Mouse (Mus musculus): ENCODE measurements around the gene Armc6. TPM values are rescaled to one million over a fixed set of nuclear protein-coding genes. Genes with fewer than 3 reads are reported as not detected.

Armc6 gene
- polyA plus RNA-seq, 1 experiment from 2014 or later = 16.5 TPM

GRCm38 (mm10) chr8:70257456-70257855 is 23.2 kb upstream of the Armc6 start:
- ATAC-seq (ENCODE audit: insufficient number of reproducible peaks, insufficient read depth, low FRiP score, low read depth) = no peak
- H3K27ac ChIP-seq (replicated peaks in 1 of 2; ENCODE audit: control insufficient read depth in 1 of 2, insufficient read depth in 1 of 2, low read depth in 2 of 2, low read length in 2 of 2) = no peak overlapping the region
- H3K4me1 ChIP-seq (ENCODE audit: control insufficient read depth in 2 of 2, insufficient read depth in 2 of 2, low read length in 2 of 2) = peaks cover 3 to 9% of the 10 kb centered on the region in 2 experiments
- H3K9ac ChIP-seq (ENCODE audit: low read length) = no peak overlapping the region
- no peak overlapping the region for H3K4me2 ChIP-seq (ENCODE audit: low read length)
- H3K27me3 ChIP-seq (ENCODE audit: control insufficient read depth, insufficient read depth, low read length) = no peaks in the 10 kb centered on the region
- no peak overlapping the region for H3K4me3 ChIP-seq (ENCODE audit: control insufficient read depth in 1 of 2, insufficient read depth in 1 of 2, low read depth in 1 of 2, low read length in 2 of 2)
- no peaks in the 10 kb centered on the region for H3K9me3 ChIP-seq (ENCODE audit: control insufficient read depth, low read length)
- 81% methylated on average over 3 of the region's 3 CpGs for WGBS
- peaks cover 100% of the 10 kb centered on the region for H3K36me3 ChIP-seq (ENCODE audit: control insufficient read depth, insufficient read depth, low read length)

DNA sequence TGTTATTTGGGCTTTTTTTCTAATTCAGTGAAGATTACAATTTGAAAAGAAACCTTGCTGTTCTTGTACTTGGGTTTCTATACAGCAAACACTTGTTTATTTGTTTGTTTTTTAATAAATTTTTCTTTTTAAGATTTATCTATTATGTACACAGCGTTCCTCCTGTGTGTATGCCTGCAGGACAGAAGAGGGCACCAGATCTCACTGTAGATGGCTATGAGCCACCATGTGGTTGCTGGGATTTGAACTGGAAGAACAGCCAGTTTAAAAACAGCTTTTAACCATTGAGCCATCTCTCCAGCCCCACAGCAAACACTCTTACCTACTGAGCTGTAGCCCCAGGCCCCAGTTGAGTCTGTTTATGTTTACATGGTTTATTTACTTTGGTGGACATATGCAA is 20.4 kb upstream of the Armc6 start:
- H3K4me1 ChIP-seq (ENCODE audit: control insufficient read depth in 2 of 2, insufficient read depth in 2 of 2, low read length in 2 of 2) = peaks cover 3 to 9% of the 10 kb centered on the region in 2 experiments
- no peak overlapping the region for H3K9ac ChIP-seq (ENCODE audit: low read length)
- no peaks in the 10 kb centered on the region for H3K27me3 ChIP-seq (ENCODE audit: control insufficient read depth, insufficient read depth, low read length)
- 67% methylated on average over 1 of the region's 1 CpGs for WGBS
- H3K4me2 ChIP-seq (ENCODE audit: low read length) = no peak overlapping the region
- no peak for ATAC-seq (ENCODE audit: insufficient number of reproducible peaks, insufficient read depth, low FRiP score, low read depth)
- no peaks in the 10 kb centered on the region for H3K9me3 ChIP-seq (ENCODE audit: control insufficient read depth, low read length)
- H3K4me3 ChIP-seq (ENCODE audit: control insufficient read depth in 1 of 2, insufficient read depth in 1 of 2, low read depth in 1 of 2, low read length in 2 of 2) = no peak overlapping the region
- peaks cover 100% of the 10 kb centered on the region for H3K36me3 ChIP-seq (ENCODE audit: control insufficient read depth, insufficient read depth, low read length)
- H3K27ac ChIP-seq (replicated peaks in 1 of 2; ENCODE audit: control insufficient read depth in 1 of 2, insufficient read depth in 1 of 2, low read depth in 2 of 2, low read length in 2 of 2) = no peak overlapping the region

DNA sequence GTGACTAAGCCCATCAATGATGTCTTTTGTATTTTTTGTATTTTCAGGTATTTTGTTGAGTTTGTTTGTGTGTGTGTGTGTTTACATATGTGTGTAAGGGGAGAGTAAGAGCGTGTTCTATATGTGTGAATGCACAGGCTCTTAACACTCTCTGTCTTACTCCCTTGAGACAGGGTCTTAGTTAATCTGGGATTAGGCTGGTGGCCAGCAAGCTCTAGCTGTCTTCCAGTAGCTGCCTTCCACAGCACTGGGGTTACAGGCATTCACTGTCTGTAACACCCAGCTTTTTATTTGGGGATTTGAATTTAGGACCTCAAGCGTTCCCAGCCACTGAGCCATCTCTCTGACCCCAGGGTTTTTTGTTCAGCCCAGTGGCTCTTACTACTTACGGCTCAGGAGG is 13.6 kb upstream of the Armc6 start:
- Histone ChIP-seq H3K9ac (ENCODE audit: low read length) (no peak overlapping the region), H3K4me3 (ENCODE audit: control insufficient read depth in 1 of 2, insufficient read depth in 1 of 2, low read depth in 1 of 2, low read length in 2 of 2) (no peak overlapping the region), H3K27ac (replicated peaks in 1 of 2; ENCODE audit: control insufficient read depth in 1 of 2, insufficient read depth in 1 of 2, low read depth in 2 of 2, low read length in 2 of 2) (no peak overlapping the region), H3K36me3 (ENCODE audit: control insufficient read depth, insufficient read depth, low read length) (peaks cover 96% of the 10 kb centered on the region), H3K4me1 (ENCODE audit: control insufficient read depth in 2 of 2, insufficient read depth in 2 of 2, low read length in 2 of 2) (no peaks in the 10 kb centered on the region), H3K27me3 (ENCODE audit: control insufficient read depth, insufficient read depth, low read length) (no peaks in the 10 kb centered on the region), H3K4me2 (ENCODE audit: low read length) (no peak overlapping the region), H3K9me3 (ENCODE audit: control insufficient read depth, low read length) (no peaks in the 10 kb centered on the region)
- WGBS = 96% methylated on average over 3 of the region's 3 CpGs
- ATAC-seq (ENCODE audit: insufficient number of reproducible peaks, insufficient read depth, low FRiP score, low read depth) = no peak

DNA sequence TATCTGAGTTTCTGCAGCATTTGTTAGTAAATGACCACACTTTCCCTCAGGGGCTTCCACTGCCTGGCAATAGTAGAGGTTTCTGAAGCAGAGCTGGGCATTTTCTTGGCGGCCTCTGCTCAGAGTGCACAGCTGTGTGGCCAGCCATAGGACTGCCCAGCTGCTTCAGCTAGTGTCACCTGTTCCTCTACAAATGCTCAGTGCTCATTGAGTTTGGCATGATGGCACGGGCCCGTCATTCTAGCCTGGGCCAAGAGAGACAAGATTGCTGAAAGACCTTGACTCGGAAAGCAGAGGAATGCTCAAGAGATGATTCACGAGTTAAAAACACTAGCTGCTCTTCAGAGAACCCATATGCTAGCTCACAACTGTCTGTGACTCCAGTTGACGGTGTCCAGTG is 12.4 kb upstream of the Armc6 start:
- Histone ChIP-seq H3K4me3 (ENCODE audit: control insufficient read depth in 1 of 2, insufficient read depth in 1 of 2, low read depth in 1 of 2, low read length in 2 of 2) (no peak overlapping the region), H3K4me1 (ENCODE audit: control insufficient read depth in 2 of 2, insufficient read depth in 2 of 2, low read length in 2 of 2) (no peaks in the 10 kb centered on the region), H3K9me3 (ENCODE audit: control insufficient read depth, low read length) (no peaks in the 10 kb centered on the region), H3K27me3 (ENCODE audit: control insufficient read depth, insufficient read depth, low read length) (no peaks in the 10 kb centered on the region), H3K9ac (ENCODE audit: low read length) (no peak overlapping the region), H3K27ac (replicated peaks in 1 of 2; ENCODE audit: control insufficient read depth in 1 of 2, insufficient read depth in 1 of 2, low read depth in 2 of 2, low read length in 2 of 2) (no peak overlapping the region), H3K4me2 (ENCODE audit: low read length) (no peak overlapping the region), H3K36me3 (ENCODE audit: control insufficient read depth, insufficient read depth, low read length) (peaks cover 96% of the 10 kb centered on the region)
- 86% methylated on average over 6 of the region's 6 CpGs for whole genome bisulfite sequencing
- no peak for ATAC-seq (ENCODE audit: insufficient number of reproducible peaks, insufficient read depth, low FRiP score, low read depth)

- H3K4me3 ChIP-seq (ENCODE audit: control insufficient read depth in 1 of 2, insufficient read depth in 1 of 2, low read depth in 1 of 2, low read length in 2 of 2) = no peak overlapping the region
- WGBS = 89% methylated on average over 5 of the region's 5 CpGs
- no peak overlapping the region for H3K4me2 ChIP-seq (ENCODE audit: low read length)
- H3K4me1 ChIP-seq (ENCODE audit: control insufficient read depth in 2 of 2, insufficient read depth in 2 of 2, low read length in 2 of 2) = peaks cover 2 to 6% of the 10 kb centered on the region in 2 experiments; a peak in 3 of 4 replicates
- H3K9ac ChIP-seq (ENCODE audit: low read length) = no peak overlapping the region
- no peaks in the 10 kb centered on the region for H3K9me3 ChIP-seq (ENCODE audit: control insufficient read depth, low read length)
- no peaks in the 10 kb centered on the region for H3K27me3 ChIP-seq (ENCODE audit: control insufficient read depth, insufficient read depth, low read length)
- H3K36me3 ChIP-seq (ENCODE audit: control insufficient read depth, insufficient read depth, low read length) = peaks cover 91% of the 10 kb centered on the region
- H3K27ac ChIP-seq (replicated peaks in 1 of 2; ENCODE audit: control insufficient read depth in 1 of 2, insufficient read depth in 1 of 2, low read depth in 2 of 2, low read length in 2 of 2) = no peak overlapping the region
- ATAC-seq (ENCODE audit: insufficient number of reproducible peaks, insufficient read depth, low FRiP score, low read depth) = no peak
Measured at GRCm38 (mm10) chr8:70240642-70241041, 6.4 kb upstream of the Armc6 start.

DNA sequence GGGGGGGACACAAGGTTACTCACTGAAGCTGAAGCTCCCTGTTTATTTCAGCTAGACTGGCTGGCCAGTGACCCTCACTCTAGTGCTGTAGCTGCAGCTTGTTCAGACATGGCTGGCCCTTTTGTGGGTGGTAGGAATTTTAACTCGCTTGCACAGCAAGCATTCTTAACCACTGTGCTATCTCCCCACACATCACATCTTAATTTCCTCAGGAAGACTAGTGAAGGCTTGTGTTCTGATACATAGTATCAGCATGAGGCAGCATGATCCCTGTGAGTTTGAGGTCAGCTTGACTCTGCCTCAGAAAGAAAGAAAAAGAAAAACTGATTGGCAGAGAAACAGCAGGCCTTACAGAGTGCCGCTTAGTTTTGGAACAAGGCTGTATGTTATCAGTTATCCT is 3.6 kb upstream of the Armc6 start:
- H3K9ac ChIP-seq (ENCODE audit: low read length) = no peak overlapping the region
- no peak for ATAC-seq (ENCODE audit: insufficient number of reproducible peaks, insufficient read depth, low FRiP score, low read depth)
- no peak overlapping the region for H3K27ac ChIP-seq (replicated peaks in 1 of 2; ENCODE audit: control insufficient read depth in 1 of 2, insufficient read depth in 1 of 2, low read depth in 2 of 2, low read length in 2 of 2)
- H3K4me2 ChIP-seq (ENCODE audit: low read length) = no peak overlapping the region
- H3K27me3 ChIP-seq (ENCODE audit: control insufficient read depth, insufficient read depth, low read length) = no peaks in the 10 kb centered on the region
- H3K4me3 ChIP-seq (ENCODE audit: control insufficient read depth in 1 of 2, insufficient read depth in 1 of 2, low read depth in 1 of 2, low read length in 2 of 2) = no peak overlapping the region
- 75% methylated on average over 2 of the region's 2 CpGs for WGBS
- H3K9me3 ChIP-seq (ENCODE audit: control insufficient read depth, low read length) = no peaks in the 10 kb centered on the region
- H3K4me1 ChIP-seq (ENCODE audit: control insufficient read depth in 2 of 2, insufficient read depth in 2 of 2, low read length in 2 of 2) = peaks cover 6 to 19% of the 10 kb centered on the region in 2 experiments
- peaks cover 67% of the 10 kb centered on the region for H3K36me3 ChIP-seq (ENCODE audit: control insufficient read depth, insufficient read depth, low read length)

DNA sequence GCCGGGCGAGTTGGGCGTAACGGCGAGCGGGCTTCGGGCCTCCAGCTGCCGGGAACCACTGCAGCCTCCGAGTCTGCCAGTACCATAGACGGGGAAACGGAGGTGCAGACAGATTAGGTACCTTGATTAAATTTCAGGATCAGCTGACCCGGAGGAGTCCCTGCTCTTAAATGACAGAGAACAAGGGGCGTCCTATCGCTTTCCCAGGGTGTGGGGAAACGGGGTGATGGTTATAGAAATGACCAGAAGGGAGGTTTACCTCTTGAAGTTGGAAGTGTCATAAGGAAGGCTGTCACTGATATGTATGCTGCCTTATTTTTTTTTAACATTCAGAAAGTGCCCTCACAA is 489 bp upstream of the Armc6 start:
- peak overlapping the region; percentile 67 to 74 for H3K4me3 ChIP-seq (ENCODE audit: control insufficient read depth in 1 of 2, insufficient read depth in 1 of 2, low read depth in 1 of 2, low read length in 2 of 2)
- H3K27me3 ChIP-seq (ENCODE audit: control insufficient read depth, insufficient read depth, low read length) = no peaks in the 10 kb centered on the region
- H3K9me3 ChIP-seq (ENCODE audit: control insufficient read depth, low read length) = no peaks in the 10 kb centered on the region
- peak overlapping the region; percentile 88 for H3K9ac ChIP-seq (ENCODE audit: low read length)
- ATAC-seq (ENCODE audit: insufficient number of reproducible peaks, insufficient read depth, low FRiP score, low read depth) = no peak
- peaks cover 6 to 19% of the 10 kb centered on the region in 2 experiments for H3K4me1 ChIP-seq (ENCODE audit: control insufficient read depth in 2 of 2, insufficient read depth in 2 of 2, low read length in 2 of 2)
- peaks cover 51% of the 10 kb centered on the region for H3K36me3 ChIP-seq (ENCODE audit: control insufficient read depth, insufficient read depth, low read length)
- peak overlapping the region; percentile 40 to 91 for H3K27ac ChIP-seq (replicated peaks in 1 of 2; ENCODE audit: control insufficient read depth in 1 of 2, insufficient read depth in 1 of 2, low read depth in 2 of 2, low read length in 2 of 2)
- peak overlapping the region; percentile 85 for H3K4me2 ChIP-seq (ENCODE audit: low read length)
- 1% methylated on average over 15 of the region's 15 CpGs for WGBS

DNA sequence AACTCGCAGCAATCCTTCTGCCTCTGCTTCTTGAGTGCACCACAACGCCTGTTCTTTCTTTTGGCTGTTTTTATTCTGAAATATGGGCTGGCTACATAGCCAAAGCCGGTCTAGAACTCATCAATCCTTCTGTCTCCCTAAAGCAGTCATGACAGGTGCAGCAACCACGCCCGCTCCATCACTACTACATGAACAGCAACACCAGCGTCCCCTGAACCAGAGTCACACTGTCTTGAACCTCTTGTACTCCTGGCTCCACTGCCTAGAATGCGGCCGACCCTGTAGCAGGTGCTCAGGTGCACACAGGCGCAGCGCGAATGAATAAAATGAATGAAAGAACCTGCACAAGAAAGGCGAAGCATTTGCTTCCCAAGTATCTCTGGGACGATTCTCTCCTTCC is 660 bp downstream of the Armc6 start:
- Histone ChIP-seq H3K9ac (ENCODE audit: low read length) (peak overlapping the region; percentile 88), H3K4me3 (ENCODE audit: control insufficient read depth in 1 of 2, insufficient read depth in 1 of 2, low read depth in 1 of 2, low read length in 2 of 2) (peak overlapping the region; percentile 67 to 74), H3K4me1 (ENCODE audit: control insufficient read depth in 2 of 2, insufficient read depth in 2 of 2, low read length in 2 of 2) (peaks cover 6 to 19% of the 10 kb centered on the region in 2 experiments), H3K4me2 (ENCODE audit: low read length) (peak overlapping the region; percentile 96), H3K36me3 (ENCODE audit: control insufficient read depth, insufficient read depth, low read length) (peaks cover 51% of the 10 kb centered on the region), H3K27me3 (ENCODE audit: control insufficient read depth, insufficient read depth, low read length) (no peaks in the 10 kb centered on the region), H3K27ac (replicated peaks in 1 of 2; ENCODE audit: control insufficient read depth in 1 of 2, insufficient read depth in 1 of 2, low read depth in 2 of 2, low read length in 2 of 2) (0 out of 4 replicates have a peak overlapping the region, but pooled peaks of 1 of the 2 experiments have one; percentile 91), H3K9me3 (ENCODE audit: control insufficient read depth, low read length) (no peaks in the 10 kb centered on the region)
- no peak for ATAC-seq (ENCODE audit: insufficient number of reproducible peaks, insufficient read depth, low FRiP score, low read depth)
- WGBS = 6% methylated on average over 13 of the region's 13 CpGs
